Comparison of ENCODE assay signal across 14 mouse cellular contexts in the genomic region with DNA sequence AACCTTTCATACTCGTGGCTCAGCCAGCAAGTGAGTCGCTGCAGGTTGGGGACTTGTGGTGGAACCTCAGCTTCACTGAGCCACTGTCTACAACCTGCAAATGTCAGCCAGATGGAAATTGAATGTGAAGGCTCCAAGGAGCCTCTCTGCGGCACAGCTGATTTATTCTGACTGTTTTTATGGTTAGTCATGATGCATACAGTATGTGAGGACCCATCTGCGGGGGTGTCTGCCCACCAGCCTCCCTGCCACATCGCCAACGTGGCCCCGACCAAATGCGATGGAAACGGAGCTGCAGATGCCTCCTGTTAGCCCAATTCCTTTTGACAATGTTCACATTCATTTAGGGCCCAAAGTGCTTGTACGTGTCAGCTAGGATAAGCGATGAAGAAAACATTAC.
A peak's percentile ranks its signal among the peaks of the same experiment; 100 is the strongest.
DNase-seq lines count a peak whose midpoint lies in the region; ATAC-seq lines count a peak whose summit lies in the region.
"Had no signal": no experiment of that assay in that cellular context is flagged by ENCODE, and none has a peak within 500 bp of the region (broad histone marks: within the 10 kb centered on the region; RNA-seq: fewer than 3 reads in every experiment).

No protein-coding gene starts in this region.

- no peaks in the 10 kb centered on the region for H3K27me3 ChIP-seq in limb, embryonic 15.5 days
- no peaks in the 10 kb centered on the region for H3K27me3 ChIP-seq in limb, embryonic 10.5 days (ENCODE audit: low read depth, poor library complexity, severe bottlenecking)
- no peaks in the 10 kb centered on the region for H3K27me3 ChIP-seq in heart, embryonic 12.5 days (replicated peaks)
- H3K27me3 ChIP-seq: hindbrain, embryonic 15.5 days; lung, embryonic 15.5 days; stomach, embryonic 15.5 days had no signal

- no peak overlapping the region for H3K4me2 ChIP-seq in limb, embryonic 15.5 days
- H3K4me2 ChIP-seq in heart, embryonic 12.5 days = no peak overlapping the region
- H3K4me2 ChIP-seq: hindbrain, embryonic 15.5 days; lung, embryonic 15.5 days; stomach, embryonic 15.5 days had no signal

- H3K27ac ChIP-seq in limb, embryonic 15.5 days = peak overlapping the region; percentile 27; the same call in 1 of the 2 replicates
- H3K27ac ChIP-seq in limb, embryonic 10.5 days = no peak overlapping the region
- H3K27ac ChIP-seq in heart, embryonic 12.5 days (ENCODE audit: poor library complexity, severe bottlenecking) = no peak overlapping the region
- H3K27ac ChIP-seq: heart, embryonic 10.5 days; hindbrain, embryonic 15.5 days; lung, embryonic 15.5 days; stomach, embryonic 15.5 days had no signal

- H3K36me3 ChIP-seq in limb, embryonic 15.5 days = no peaks in the 10 kb centered on the region
- no peaks in the 10 kb centered on the region for H3K36me3 ChIP-seq in limb, embryonic 10.5 days
- no peaks in the 10 kb centered on the region for H3K36me3 ChIP-seq in heart, embryonic 12.5 days
- H3K36me3 ChIP-seq: heart, embryonic 10.5 days; hindbrain, embryonic 15.5 days; lung, embryonic 15.5 days; stomach, embryonic 15.5 days had no signal

- no peaks in the 10 kb centered on the region for H3K9me3 ChIP-seq in limb, embryonic 15.5 days
- no peaks in the 10 kb centered on the region for H3K9me3 ChIP-seq in limb, embryonic 10.5 days (replicated peaks)
- no peaks in the 10 kb centered on the region for H3K9me3 ChIP-seq in heart, embryonic 12.5 days (replicated peaks)
- H3K9me3 ChIP-seq: heart, embryonic 10.5 days; hindbrain, embryonic 15.5 days; lung, embryonic 15.5 days; stomach, embryonic 15.5 days had no signal

- no peak for DNase-seq in limb, embryonic 10.5 days (ENCODE audit: low spot score)
- peak; percentile 5 to 6 for DNase-seq in frontal cortex, postnatal 10 days (ENCODE audit: low spot score in 2 of 2)
- DNase-seq in layer of hippocampus, postnatal 25 days (ENCODE audit: extremely low spot score in 1 of 2, low spot score in 1 of 2) = peak; percentile 10 to 12
- peak; percentile 13 for DNase-seq in right cerebral cortex, postnatal 25 days
- DNase-seq in adrenal gland, postnatal 10 days = no peak
- DNase-seq: adrenal gland, adult 2 months; kidney, postnatal 10 days had no signal

- 57% methylated on average over 11 of the region's 11 CpGs for WGBS in limb, embryonic 15.5 days
- 85% methylated on average over 11 of the region's 11 CpGs for WGBS in limb, embryonic 10.5 days
- WGBS in heart, embryonic 12.5 days = 80% methylated on average over 11 of the region's 11 CpGs

- H3K4me1 ChIP-seq in limb, embryonic 15.5 days = no peaks in the 10 kb centered on the region
- H3K4me1 ChIP-seq in limb, embryonic 10.5 days = no peaks in the 10 kb centered on the region
- H3K4me1 ChIP-seq in heart, embryonic 12.5 days (replicated peaks) = no peaks in the 10 kb centered on the region
- H3K4me1 ChIP-seq: heart, embryonic 10.5 days; hindbrain, embryonic 15.5 days; lung, embryonic 15.5 days; stomach, embryonic 15.5 days had no signal

- no peak overlapping the region for H3K4me3 ChIP-seq in limb, embryonic 15.5 days
- no peak overlapping the region for H3K4me3 ChIP-seq in limb, embryonic 10.5 days
- H3K4me3 ChIP-seq in heart, embryonic 12.5 days = no peak overlapping the region
- H3K4me3 ChIP-seq: heart, embryonic 10.5 days; hindbrain, embryonic 15.5 days; lung, embryonic 15.5 days; stomach, embryonic 15.5 days had no signal

- no peak overlapping the region for H3K9ac ChIP-seq in limb, embryonic 15.5 days
- H3K9ac ChIP-seq in heart, embryonic 12.5 days = no peak overlapping the region
- H3K9ac ChIP-seq: hindbrain, embryonic 15.5 days; lung, embryonic 15.5 days; stomach, embryonic 15.5 days had no signal

- ATAC-seq in limb, embryonic 15.5 days (ENCODE audit: insufficient number of reproducible peaks, low FRiP score, low TSS enrichment, low read depth) = no peak
- ATAC-seq in heart, embryonic 12.5 days (ENCODE audit: insufficient number of reproducible peaks, low FRiP score) = no peak
- ATAC-seq: Patski had no signal

Comparison
In these comparisons a context has a peak if more than half of its experiments do, and no peak if none do; other contexts are left out.
1. DNase-seq: peak in frontal cortex, postnatal 10 days (2 of 2), layer of hippocampus, postnatal 25 days (2 of 2) and right cerebral cortex, postnatal 25 days (single experiment); none in limb, embryonic 10.5 days (single experiment) and adrenal gland, postnatal 10 days (single experiment).